23 mouse cellular contexts compared by ENCODE assay signal in genomic region chr6:40110029-40110428, GRCm38 (mm10).
DNase-seq lines count a peak whose midpoint lies in the region; ATAC-seq and TF ChIP-seq lines count a peak whose summit lies in the region.
"Had no signal": no experiment of that assay in that cellular context is flagged by ENCODE, and none has a peak within 500 bp of the region (broad histone marks: within the 10 kb centered on the region; RNA-seq: fewer than 3 reads in every experiment).

No protein-coding gene starts in this region.

- no peak overlapping the region for H3K4me2 ChIP-seq in kidney, postnatal 0 days (ENCODE audit: low read length)
- no peak overlapping the region for H3K4me2 ChIP-seq in heart, embryonic 12.5 days
- H3K4me2 ChIP-seq: forebrain, embryonic 15.5 days; hindbrain, embryonic 13.5 days; intestine, embryonic 15.5 days had no signal

- H3K9ac ChIP-seq in kidney, postnatal 0 days (ENCODE audit: low read depth, low read length) = no peak overlapping the region
- H3K9ac ChIP-seq in heart, embryonic 12.5 days = no peak overlapping the region
- H3K9ac ChIP-seq: forebrain, embryonic 15.5 days; hindbrain, embryonic 13.5 days; intestine, embryonic 15.5 days had no signal

- no peaks in the 10 kb centered on the region for H3K9me3 ChIP-seq in kidney, postnatal 0 days (replicated peaks; ENCODE audit: low read length)
- no peaks in the 10 kb centered on the region for H3K9me3 ChIP-seq in heart, embryonic 12.5 days (replicated peaks)
- H3K9me3 ChIP-seq: forebrain, embryonic 10.5 days; forebrain, embryonic 15.5 days; heart, embryonic 10.5 days; hindbrain, embryonic 10.5 days; hindbrain, embryonic 13.5 days; intestine, embryonic 15.5 days had no signal

- DNase-seq in kidney, postnatal 0 days (ENCODE audit: low spot score) = peak; percentile 18
- DNase-seq in kidney, postnatal 10 days = no peak
- peak; percentile 20 for DNase-seq in mesoderm, embryonic 11.5 days (ENCODE audit: low read depth, low spot score)
- no peak for DNase-seq in c-Kit-positive CD71-positive TER-119-positive erythroid progenitor cells, embryonic 14.5 days (ENCODE audit: low spot score)
- DNase-seq: adrenal gland, adult 8-10 months; cerebellum, adult 18-20 months; cerebellum, adult 9-10 months; cerebellum, postnatal 14 days; embryo, embryonic 11 days; gastrocnemius, postnatal 25 days; heart, adult 2 months had no signal

- no peak for ATAC-seq in kidney, postnatal 0 days (replicated peaks; ENCODE audit: low FRiP score, low read depth)
- ATAC-seq in common myeloid progenitor, adult 5-6 weeks (replicated peaks; ENCODE audit: low read depth, poor library complexity, severe bottlenecking) = peak; percentile 74
- ATAC-seq in hematopoietic stem cell, adult 5-6 weeks (replicated peaks in 1 of 2; ENCODE audit: insufficient read depth in 1 of 2, low FRiP score in 2 of 2, low TSS enrichment in 1 of 2, low read depth in 1 of 2, poor library complexity in 2 of 2, severe bottlenecking in 2 of 2) = peak; percentile 57 to 72; a peak in 3 of 4 replicates
- ATAC-seq in heart, embryonic 12.5 days (ENCODE audit: insufficient number of reproducible peaks, low FRiP score) = no peak
- ATAC-seq: activated CD4-positive, CD25-positive, alpha-beta regulatory T cell, adult 4 months; CD4-positive, CD25-positive, alpha-beta regulatory T cell, adult 4 months; forebrain, embryonic 15.5 days; hindbrain, embryonic 16.5 days; intestine, embryonic 15.5 days had no signal

- no peaks in the 10 kb centered on the region for H3K4me1 ChIP-seq in kidney, postnatal 0 days (replicated peaks; ENCODE audit: insufficient read depth, low read length)
- H3K4me1 ChIP-seq in heart, embryonic 12.5 days (replicated peaks) = no peaks in the 10 kb centered on the region
- H3K4me1 ChIP-seq: forebrain, embryonic 10.5 days; heart, embryonic 10.5 days; hindbrain, embryonic 10.5 days; intestine, embryonic 15.5 days had no signal

- 61% methylated on average over 5 of the region's 5 CpGs for WGBS in kidney, postnatal 0 days
- WGBS in heart, embryonic 12.5 days = 72% methylated on average over 5 of the region's 5 CpGs

- no peak overlapping the region for H3K27ac ChIP-seq in kidney, postnatal 0 days
- no peak overlapping the region for H3K27ac ChIP-seq in heart, embryonic 12.5 days (ENCODE audit: poor library complexity, severe bottlenecking)
- H3K27ac ChIP-seq: forebrain, embryonic 10.5 days; forebrain, embryonic 15.5 days; heart, adult 2 months; heart, embryonic 10.5 days; hindbrain, embryonic 10.5 days; hindbrain, embryonic 13.5 days; intestine, embryonic 15.5 days had no signal

- no peaks in the 10 kb centered on the region for H3K36me3 ChIP-seq in kidney, postnatal 0 days (ENCODE audit: insufficient read depth, low read length)
- H3K36me3 ChIP-seq in heart, embryonic 12.5 days = no peaks in the 10 kb centered on the region
- H3K36me3 ChIP-seq: forebrain, embryonic 10.5 days; forebrain, embryonic 15.5 days; heart, embryonic 10.5 days; hindbrain, embryonic 10.5 days; hindbrain, embryonic 13.5 days; intestine, embryonic 15.5 days had no signal

- TF ChIP-seq CTCF in kidney, postnatal 0 days (IDR thresholded peaks at IDR 0.05; ENCODE audit: low read depth) = no peak

- no peak overlapping the region for H3K4me3 ChIP-seq in kidney, postnatal 0 days (replicated peaks; ENCODE audit: low read depth, low read length)
- H3K4me3 ChIP-seq in heart, embryonic 12.5 days = no peak overlapping the region
- H3K4me3 ChIP-seq: forebrain, embryonic 10.5 days; forebrain, embryonic 15.5 days; heart, adult 2 months; heart, embryonic 10.5 days; hindbrain, embryonic 10.5 days; hindbrain, embryonic 13.5 days; intestine, embryonic 15.5 days had no signal

- no peaks in the 10 kb centered on the region for H3K27me3 ChIP-seq in kidney, postnatal 0 days (ENCODE audit: insufficient read depth, low read length)
- 0 out of 2 replicates have a peak, but pooled peaks cover 4% of the 10 kb centered on the region for H3K27me3 ChIP-seq in heart, embryonic 12.5 days (replicated peaks)
- H3K27me3 ChIP-seq: forebrain, embryonic 15.5 days; hindbrain, embryonic 13.5 days; intestine, embryonic 15.5 days had no signal

Comparison
In these comparisons a context has a peak if more than half of its experiments do, and no peak if none do; other contexts are left out.
1. DNase-seq: peak in kidney, postnatal 0 days (single experiment) and mesoderm, embryonic 11.5 days (single experiment); none in kidney, postnatal 10 days (single experiment) and c-Kit-positive CD71-positive TER-119-positive erythroid progenitor cells, embryonic 14.5 days (single experiment).
2. ATAC-seq: peak in common myeloid progenitor, adult 5-6 weeks (single experiment) and hematopoietic stem cell, adult 5-6 weeks (2 of 2); none in kidney, postnatal 0 days (single experiment) and heart, embryonic 12.5 days (single experiment).